Mouse (Mus musculus): Measurements from ENCODE around the gene Lyzl6. TPM values are rescaled to one million over a fixed set of nuclear protein-coding genes. Genes with fewer than 3 reads are reported as not detected.

Gene Lyzl6
- not detected for total RNA-seq (2021)

DNA sequence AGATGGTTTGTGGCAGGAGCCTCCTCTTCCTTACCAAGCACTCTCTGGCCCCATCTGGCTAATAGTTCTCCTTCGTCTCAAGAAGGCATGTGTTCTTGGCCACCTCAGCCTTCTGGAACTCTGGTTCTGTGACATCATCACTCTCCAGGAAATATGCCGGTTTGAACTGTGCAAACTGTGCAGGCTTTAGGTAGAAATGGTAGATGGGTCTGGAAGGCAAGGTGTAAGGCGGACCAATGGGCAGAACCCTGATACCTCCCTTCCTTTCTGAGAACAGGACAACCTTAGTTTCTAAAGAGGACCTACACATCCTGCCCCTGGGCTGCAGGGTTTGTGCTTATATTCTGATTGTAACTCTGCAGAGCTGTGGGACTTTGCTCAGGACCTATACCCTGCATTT is at the start of gene Lyzl6:
Lyzl6 (minus strand) TSS at position 101 of the 400 bp plus-strand sequence.
- intact Hi-C loops (cut with DNase I), result loop anchor here (1.0 to 5.0 kb wide), 3 partner anchors 37 to 274 kb away; no protein-coding TSS in a partner anchor
- DNase-seq, result no peak

DNA sequence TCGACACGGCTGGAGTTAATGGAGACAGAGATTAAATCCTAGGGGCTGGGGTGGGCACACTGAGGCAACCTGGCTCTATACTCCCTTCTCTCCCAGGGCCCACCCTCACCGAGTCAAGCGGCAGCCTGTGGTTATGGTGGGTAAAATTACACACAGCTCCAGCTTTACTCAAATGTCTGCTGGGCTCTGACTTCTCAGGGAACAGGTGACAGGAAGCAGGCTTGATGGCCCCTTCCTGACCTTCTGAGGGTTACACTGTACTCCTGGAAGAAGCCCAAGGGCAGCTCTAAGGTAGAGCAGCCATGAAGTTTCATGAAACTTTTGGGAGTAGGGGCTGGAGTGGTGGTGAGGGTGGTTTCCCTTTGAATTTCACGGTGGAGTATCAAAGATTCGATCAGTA is 48.0 kb upstream of the Lyzl6 start:
- intact Hi-C loops (cut with DNase I), result no loop called here

DNA sequence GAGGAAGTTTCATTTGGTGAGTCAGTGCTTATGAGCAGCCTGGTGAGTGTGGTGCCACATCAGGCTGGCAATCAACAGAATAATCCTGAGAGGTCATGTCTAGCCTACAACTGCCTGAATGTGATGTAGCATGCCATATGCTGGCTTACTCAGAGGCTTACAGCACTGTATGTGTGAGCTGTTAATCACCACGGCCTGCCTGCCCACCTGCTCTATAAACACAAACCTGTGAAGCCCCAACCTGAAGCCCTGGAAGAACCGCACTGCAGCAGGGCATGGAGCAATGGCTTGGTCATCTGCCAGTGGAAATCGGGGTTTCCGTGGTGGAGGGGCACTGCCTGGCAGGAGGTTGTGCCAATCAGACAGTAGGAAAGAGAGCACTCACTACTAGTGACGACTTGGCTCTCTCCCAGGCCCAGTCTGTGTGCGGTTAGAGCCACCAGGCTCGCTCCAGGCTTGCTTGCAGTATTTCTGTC is 46.6 kb upstream of the Lyzl6 start:
- intact Hi-C loops (cut with DNase I), result no loop called here

More for the DNA sequence above, 48.0 kb upstream of the Lyzl6 start:
- no peak for DNase-seq

DNA sequence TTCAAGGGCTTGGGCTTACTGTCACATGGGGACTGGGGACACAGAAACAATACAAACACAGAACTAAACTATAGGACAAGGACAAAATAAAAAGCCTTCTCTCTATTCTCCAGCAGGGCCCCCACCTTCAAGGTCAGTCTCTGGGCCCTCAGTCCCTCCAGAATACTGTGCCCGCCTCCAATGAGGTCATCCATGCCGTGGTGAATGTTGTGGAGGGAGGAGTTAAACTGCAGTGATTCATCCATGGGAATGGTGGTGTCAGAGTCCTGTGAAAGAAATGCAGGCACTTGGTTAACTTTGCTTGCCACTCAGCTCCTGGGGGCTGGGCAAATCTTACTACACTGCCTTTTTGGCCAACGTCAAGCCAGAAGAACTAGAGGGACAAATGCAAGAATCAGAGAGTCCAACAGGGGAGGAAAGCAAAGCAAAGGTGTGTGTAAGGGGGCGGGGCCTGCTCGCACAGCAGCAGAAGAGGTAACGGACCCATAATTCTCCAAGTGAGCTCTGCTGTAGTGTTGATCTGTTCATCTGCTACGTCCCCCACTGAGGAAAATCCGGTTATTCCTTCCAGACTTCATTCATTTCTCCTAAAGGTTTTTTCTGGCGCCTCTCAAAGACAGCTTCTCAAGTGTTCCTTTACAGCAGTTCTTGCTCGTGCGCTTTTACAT is 45.1 kb upstream of the Lyzl6 start:
- intact Hi-C loops (cut with DNase I), result no loop called here

More for the DNA sequence above, 46.6 kb upstream of the Lyzl6 start:
- DNase-seq, result no peak

DNA sequence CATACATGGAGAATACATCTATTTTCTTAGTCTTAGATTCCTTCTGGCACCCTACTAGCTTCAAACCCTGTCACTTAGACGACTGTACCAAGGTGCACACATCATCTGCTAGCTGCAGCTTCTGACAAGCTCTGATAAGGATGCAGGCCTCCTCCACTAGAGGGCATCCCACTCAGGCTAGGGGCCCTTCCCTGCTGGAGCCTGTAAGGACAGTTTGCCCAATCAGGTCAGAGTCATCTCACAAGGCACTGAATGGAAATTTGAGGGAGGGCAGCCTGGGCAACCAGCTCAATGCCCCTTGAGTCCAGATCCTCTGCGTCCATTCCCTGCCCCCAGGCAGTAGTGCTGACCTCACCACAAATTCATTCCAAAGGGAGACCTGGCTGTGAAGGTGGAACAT is 38.4 kb upstream of the Lyzl6 start:
- peak; percentile 33 to 56 for DNase-seq

More for the DNA sequence above, 45.1 kb upstream of the Lyzl6 start:
- DNase-seq, result no peak

DNA sequence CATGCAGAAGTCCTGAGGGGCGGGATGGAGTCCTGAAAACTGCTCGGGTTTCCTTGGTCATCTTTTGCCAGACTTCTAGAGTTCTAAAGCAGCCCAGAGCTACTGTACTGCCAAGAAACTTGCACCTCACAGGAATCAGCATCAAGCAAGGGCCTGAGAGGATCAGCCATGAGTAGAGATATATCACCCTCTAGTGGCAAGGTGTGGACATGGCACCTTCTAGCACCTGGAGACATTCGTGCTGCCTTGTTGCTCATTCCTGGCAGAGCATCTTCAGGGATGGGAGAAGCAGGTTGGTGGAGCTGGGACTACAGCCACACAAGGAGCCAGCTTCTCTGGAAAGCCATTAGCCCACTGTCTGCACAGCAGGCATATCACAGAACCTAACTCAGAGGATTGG is 36.9 kb upstream of the Lyzl6 start:
- DNase-seq, result peak; percentile 36 to 49
- intact Hi-C loops (cut with DNase I), result loop anchor here (1.0 to 10.0 kb wide), 4 partner anchors 36 to 341 kb away; no protein-coding TSS in a partner anchor

More for the DNA sequence above, 38.4 kb upstream of the Lyzl6 start:
- intact Hi-C loops (cut with DNase I), result loop anchor here (5.0 to 10.0 kb wide), 2 partner anchors 45 to 342 kb away; no protein-coding TSS in a partner anchor

DNA sequence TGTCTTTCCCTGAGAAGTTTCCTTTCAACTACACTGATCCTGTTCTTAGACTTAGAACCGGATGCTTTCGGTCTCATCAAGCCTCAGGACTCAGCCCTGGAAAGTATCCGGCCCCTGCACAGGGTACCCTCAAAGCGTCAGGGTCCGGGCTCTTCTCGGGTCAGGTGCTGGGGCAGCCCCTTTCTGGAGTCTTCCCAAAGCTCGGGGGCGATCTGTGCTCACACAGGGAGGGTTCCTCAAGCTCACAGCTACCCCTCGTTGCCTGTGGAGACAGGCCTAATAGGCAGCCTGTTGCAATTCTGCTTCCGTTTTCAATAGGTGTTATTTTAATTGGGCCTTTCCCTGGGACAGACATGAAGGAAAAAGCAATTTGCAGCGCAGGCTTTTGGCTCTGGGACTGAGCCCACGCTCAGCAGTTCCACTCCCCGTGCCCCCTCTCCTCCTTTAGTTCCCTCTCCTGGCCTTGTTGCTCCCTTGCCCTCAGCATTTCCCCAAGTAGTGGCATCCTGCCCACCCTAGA is 28.3 kb upstream of the Lyzl6 start:
- DNase-seq, result no peak
- intact Hi-C loops (cut with DNase I), result no loop called here

DNA sequence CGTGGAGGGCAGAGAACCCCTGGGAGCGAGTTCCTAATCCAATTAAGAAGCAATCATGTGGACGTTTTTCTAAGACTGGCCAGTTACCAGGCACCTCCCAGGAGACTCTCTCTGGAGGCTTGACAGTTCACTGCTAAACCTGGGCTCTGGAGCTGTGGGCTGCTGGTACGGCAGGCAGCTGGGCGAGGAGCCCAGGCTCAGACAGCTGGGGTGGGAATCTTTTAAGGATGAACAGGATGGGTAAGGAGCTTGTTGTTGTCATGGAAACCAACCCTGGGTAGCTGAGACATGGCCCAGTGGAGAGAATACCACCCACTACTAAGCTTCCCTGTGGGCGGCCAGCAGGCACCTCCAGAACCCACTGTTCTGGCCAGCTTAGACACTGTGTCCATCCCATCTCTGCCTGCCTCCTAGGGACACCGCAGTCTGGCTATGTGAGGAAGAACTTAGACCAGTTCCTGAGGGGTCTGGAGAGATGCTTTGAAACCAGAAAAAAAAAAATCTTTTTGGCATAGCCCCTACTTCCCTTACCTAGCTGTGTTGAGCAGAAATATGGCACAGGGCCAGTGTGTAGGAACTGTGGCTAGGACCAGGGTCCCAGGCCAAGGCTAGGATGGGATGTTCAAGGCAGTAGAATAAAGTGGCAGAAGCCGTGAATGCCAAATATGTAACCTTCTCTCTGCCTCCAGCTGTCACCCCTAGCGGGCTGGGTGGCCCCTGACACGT is 27.7 kb upstream of the Lyzl6 start:
- intact Hi-C loops (cut with DNase I), result no loop called here
- no peak for DNase-seq

DNA sequence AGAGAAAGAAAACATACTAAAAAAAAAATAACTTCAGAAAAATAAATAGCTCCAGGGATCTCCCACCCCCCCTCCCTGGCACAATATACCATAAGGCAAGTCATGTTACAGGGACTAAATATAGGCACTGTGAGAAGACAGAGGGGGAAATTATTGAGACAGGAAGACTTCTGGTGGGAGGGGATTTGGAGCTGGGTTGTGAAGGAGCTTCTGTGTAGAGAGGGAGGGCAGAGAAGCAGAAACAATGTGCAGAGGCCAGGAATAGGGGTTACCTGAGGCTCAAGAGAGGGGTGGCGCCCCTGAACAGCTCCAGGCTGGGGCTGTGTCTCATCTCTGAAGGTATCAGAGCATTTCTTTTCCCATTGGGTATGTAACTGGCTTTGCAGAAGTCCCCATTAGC is 27.0 kb upstream of the Lyzl6 start:
- intact Hi-C loops (cut with DNase I), result no loop called here

DNA sequence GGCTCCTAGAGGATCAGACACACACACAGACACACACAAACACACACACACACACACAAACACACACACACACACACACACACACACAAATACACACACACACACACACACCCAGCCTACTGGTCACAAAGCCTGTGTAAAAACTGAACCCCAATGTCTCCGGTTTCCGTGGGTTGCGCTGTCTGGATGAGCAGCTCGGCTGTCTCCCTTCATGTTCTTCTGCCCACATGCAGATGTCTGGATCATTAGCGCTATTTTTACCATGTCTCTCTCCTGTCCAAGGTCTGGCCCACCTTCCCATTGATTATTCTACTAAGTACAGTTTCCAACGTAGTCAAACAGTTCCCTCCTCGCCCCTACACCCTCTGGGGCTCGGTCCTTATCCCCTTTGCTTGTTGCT is 24.4 kb upstream of the Lyzl6 start:
- intact Hi-C loops (cut with DNase I), result no loop called here

More for the DNA sequence above, 27.0 kb upstream of the Lyzl6 start:
- no peak for DNase-seq

DNA sequence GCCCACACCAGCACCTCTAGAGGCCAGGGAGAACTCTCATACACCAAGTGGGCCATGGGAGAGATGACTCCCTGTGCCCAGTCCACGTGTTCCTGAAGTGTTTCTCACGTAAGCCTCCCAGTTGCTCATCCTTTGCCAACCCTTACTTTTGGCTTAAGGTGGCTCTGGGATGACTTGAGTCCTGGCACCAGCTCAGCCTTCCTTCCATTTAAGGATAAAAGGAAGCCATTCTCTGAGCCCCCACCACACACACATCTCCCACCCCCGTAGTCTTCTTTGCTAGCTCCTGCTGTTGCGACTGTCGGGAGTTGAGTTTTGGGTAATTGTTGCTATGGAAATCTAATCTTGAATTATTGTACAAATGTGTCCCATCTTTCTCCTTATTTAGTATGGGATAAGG is 23.9 kb upstream of the Lyzl6 start:
- intact Hi-C loops (cut with DNase I), result no loop called here
- DNase-seq, result no peak

More for the DNA sequence above, 24.4 kb upstream of the Lyzl6 start:
- DNase-seq, result no peak

DNA sequence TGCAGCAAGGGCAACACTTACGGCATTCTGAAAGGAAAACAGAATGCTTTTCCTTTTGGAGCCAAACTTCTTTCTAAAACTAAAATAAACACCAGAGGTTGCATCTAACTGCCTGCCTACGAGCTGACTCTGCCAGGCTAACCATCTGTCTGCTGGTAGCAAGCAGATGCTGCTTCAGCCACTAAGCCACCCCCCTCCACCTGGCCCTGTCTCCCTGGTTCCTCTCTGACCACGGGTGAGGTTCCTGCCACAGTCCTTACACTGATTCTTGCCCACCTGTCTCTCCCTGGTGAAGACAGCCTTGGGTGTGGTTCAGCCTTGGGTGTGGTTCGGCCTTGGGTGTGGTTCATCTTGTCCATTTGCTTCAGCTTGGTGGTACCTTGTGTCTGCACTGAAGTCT is 23.2 kb upstream of the Lyzl6 start:
- DNase-seq, result no peak
- intact Hi-C loops (cut with DNase I), result no loop called here

DNA sequence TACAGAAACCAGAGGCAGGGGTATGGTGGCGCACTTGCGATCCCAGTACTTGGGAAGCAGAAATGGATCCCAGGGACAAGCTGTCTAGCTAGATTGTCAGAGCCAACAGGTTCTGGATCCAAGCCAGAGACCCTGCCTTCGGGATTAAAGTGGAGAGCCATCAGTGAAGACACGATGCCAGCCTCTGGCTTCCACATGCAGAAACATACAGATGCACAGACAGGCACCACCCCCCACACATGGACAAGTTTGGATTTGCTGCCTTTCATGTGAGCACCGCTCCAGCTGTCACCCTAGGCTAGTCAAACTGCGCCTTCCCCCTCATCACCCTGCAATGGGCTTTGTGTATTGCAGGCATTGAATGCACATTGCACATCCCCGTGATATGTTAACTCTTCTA is 19.5 kb upstream of the Lyzl6 start:
- intact Hi-C loops (cut with DNase I), result no loop called here
- DNase-seq, result no peak

DNA sequence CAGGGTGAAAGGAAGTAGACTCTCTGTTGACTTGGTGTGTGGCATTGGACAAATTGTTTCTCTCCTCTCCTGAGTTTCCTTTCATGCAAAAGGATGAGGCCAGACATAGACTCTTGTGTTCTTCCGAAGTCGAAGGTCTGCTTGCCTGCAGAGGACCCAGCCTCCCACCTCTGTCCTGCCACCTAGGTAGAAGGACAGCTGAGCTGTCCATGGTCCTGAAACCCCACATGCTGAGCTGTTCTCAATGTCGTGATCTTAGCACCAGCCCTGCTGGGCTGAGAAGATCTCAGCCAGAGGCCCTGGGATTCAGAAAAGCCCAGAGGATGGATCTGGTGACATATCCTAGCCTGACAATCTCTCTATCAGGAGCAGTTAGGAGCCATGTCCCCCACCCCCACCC is 17.8 kb upstream of the Lyzl6 start:
- intact Hi-C loops (cut with DNase I), result no loop called here
- peak; percentile 31 to 46 for DNase-seq

DNA sequence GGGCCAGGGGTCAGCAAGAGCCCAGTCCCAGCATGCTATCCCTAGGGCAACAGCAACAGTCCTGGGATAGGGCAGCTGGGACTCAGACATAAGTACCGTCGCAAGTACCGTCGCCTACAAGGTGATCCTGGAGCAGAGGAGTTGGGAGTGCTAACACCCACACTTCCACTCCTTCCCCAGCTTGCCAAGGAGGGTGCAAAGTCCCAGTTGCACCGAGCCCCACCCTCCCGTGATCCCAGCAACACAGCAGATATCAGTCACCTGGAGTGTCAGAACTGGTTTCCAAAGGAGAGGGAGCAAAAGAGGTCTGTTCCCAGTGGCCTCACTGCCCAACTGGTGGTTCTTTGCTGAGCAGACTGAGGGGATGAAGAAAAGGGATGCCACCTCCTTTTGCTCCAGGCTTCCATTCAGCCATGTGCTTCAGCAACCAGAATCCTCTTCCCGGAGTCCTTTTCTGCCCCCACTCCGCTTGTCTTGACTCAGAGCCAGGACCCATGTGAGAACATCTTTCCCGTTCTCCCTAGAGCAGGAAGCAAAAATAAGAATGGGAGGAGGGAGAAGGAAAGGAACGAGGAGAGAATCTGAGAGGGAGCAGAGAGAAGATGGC is 14.8 kb upstream of the Lyzl6 start:
- intact Hi-C loops (cut with DNase I), result no loop called here
- no peak for DNase-seq

DNA sequence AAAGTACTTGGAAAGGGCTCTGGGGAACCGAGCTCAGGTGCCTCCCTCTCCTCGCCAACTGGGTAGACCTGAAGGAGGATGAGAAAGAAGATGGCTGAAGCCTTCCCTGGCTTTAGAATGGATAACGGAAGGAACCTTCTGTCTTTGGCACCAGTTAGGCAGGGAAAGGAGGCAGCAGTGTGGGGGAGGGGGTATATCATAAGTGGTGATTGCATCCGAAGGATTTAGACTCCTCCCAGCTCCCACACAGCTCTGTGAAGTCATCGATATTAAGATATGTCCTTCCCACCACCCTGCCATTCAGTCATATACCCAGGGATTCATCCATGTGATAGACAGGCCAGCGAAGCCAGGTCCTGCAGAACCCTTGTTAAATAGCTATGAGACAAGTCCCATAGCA is 12.7 kb upstream of the Lyzl6 start:
- DNase-seq, result no peak

DNA sequence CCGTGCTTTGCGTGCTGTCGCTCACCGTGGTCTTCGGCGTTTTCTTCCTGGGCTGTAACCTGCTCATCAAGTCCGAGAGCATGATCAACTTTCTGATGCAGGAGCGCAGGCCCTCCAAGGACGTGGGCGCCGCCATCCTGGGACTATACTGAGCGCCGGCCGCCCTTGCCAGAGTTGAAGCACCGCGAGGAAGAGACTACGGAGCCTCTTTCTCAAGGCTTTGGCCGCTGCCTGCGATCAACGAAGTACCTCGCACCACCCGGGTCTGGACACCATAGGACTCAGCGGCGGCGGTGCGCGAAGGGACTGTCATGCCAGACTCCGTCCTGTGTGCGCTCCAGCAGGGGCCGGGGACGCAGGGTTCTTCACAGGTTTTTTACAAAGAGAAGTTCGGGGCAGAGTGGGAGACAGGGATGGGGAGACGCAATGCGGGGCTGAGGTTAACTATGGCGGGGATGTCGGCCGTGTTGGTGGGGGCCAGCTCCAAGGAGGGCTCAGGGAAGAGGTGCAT is 11.3 kb upstream of the Lyzl6 start:
- intact Hi-C loops (cut with DNase I), result no loop called here
- DNase-seq, result no peak

More for the DNA sequence above, 12.7 kb upstream of the Lyzl6 start:
- intact Hi-C loops (cut with DNase I), result no loop called here

DNA sequence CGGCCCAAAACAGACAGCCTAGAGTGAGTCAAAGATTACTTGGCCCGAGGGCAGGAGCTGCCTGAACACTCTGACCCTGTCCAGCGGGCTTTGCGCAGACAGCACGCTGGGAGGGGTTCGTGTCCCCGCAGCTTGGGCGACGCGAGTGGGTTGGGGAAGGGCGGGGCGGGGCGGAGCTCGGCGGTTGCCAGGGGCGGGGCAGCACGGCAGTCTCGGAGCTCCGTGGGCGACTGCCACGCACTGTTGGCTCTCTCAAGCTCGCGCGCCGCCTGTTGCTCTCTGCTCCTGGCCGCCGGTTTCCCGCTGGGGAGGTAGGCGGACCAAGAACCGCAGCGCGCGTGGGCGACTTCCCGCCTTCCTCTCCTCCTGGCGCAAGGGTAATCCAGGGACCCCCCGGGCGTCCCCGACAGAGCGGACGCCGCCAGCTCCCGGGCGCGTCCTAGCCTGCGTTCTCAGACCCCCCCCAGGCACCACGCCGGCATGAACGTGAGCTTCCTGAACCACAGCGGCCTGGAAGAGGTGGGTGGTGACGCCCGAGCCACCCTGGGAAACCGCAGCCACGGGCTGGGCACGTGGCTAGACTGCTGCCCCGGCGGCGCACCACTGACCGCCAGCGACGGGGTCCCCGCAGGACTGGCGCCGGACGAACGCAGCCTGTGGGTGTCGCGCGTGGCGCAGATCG is 10.8 kb upstream of the Lyzl6 start, which contains the start of gene Rprml:
Rprml (plus strand) TSS at position 270 of the 682 bp plus-strand sequence.
- intact Hi-C loops (cut with DNase I), result no loop called here
- no peak for DNase-seq

DNA sequence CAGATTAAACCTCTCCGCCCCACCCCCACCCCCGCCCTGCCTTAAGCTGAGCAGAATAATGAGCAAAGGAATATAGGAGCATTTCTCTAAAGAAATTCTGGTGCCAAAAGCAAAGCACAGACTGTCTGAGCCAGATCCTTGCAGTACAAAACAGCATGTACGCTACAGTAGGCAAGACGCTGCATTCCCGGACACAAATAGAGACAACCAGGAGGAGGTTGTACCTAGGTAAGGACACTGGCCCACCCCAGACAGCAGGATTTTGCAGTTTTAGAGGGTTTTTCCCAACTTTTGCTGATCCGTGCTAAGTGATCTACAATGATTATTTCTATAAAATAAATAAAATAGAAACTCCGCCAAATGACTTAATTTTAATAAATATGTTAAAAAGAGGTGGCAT is 10.0 kb upstream of the Lyzl6 start:
- no peak for DNase-seq
- intact Hi-C loops (cut with DNase I), result no loop called here

DNA sequence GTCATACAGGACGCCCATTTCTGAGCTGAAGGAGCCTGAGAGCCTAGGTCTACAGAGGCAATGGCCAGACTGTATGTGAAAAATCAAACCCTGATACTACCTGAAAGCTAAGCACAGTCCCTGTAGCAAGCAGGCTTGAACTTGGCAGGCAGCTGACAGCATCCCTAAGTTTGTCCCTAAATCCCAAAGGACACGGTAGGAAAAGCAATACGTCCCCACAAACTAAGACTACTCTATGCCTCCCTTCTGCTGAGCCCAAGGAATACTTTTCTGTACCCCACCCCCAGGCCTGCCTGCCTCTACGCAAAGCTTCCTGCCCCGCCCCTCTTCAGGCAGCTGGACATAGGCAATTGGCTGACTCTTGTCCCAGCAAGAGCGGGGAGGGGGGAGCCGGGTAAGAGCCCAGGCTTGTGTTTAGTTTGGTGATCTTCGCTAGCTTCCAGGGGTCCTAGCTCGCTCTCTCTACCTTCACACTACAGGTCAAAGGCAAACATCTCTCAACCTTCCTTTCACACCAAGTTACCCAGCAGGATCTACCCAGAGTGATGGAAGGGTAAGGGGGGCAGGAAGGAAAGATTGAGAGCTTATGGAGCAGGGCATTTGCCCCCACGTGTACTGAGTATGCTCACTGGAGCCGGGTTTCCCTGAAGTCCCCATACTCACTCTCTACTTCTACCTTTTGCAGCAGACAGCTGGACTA is 9.4 kb upstream of the Lyzl6 start:
- intact Hi-C loops (cut with DNase I), result no loop called here
- DNase-seq, result no peak
